Mouse (Mus musculus) inflammation-experienced regulatory T-cells, adult 6 months (primary cell): ENCODE measurements at regions not wholly inside any gene's neighbourhood (a gene's known extent, or its start where the extent isn't known, plus 50 kb on each side); places are given as distances from the start of the nearest gene placed in this dataset.

ENCODE experiments used
- ATAC-seq: one replicate; pipeline ENCODE4 v1.8.0; 2017

DNA sequence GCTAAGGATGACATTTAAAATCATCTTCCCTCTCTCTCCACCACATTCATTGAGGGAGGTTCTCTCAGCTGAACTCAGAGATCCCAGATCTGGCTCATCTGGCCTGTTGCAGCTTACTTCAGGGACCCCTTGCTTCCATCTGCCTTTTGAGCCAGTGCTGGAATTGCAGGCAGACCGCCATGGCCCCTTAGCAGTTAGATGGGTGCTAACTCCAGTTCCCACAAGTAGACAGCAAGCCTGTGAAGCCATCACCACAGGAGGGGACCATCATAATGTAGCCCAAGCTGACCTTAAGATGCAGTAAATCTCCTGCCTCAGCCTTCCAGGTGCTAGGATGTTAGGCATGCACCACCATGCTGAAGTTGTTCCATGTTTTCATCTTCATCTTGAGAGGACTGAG, 221.7 kb upstream of the Mphosph6 start:
- no peak for ATAC-seq

- ATAC-seq = no peak
These were observed 220.2 kb upstream of the Mphosph6 start for GRCm38 (mm10) chr8:118021978-118022377.

DNA sequence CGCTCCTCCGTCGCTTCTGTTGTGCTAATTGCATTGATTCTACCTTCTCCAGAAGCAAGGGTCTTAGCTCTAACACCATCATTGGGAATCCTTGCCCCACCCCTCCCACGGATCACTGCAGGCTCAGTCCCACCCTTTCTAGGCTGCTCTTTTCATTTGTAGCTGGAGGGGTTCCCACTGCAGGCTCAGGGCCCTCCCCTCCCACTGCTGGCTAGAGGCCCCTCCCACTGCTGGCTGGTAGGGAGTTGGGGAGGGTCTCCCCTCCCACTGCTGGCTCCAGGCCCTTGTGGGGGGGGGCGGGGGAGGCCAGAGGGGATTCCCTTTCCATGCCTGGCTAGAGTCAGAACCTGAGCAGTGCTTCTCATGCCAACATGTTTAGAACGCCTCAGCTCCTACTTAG, 215.5 kb upstream of the Mphosph6 start:
- no peak for ATAC-seq

DNA sequence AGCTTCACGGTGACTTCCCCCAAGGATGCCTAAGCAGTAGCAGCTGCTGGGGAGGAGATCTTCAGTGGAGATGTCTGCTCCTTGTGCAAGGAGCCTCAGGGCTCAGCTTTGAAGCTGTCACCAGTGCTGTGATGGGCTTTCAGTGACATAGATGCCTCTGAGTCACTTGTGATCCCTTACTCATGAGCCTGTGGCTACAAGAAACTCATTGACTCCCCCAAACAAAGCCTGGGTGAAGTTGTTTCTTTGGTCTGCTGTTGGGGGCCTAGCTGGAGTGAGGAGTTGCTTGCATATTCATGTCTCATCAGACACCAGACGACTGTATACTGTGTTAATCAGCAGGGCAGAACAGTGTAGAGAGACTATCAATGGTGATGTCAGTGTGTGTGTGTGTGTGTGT, 203.4 kb upstream of the Mphosph6 start:
- ATAC-seq = no peak

GRCm38 (mm10) chr8:118004391-118004851, 202.7 kb upstream of the Mphosph6 start:
- ATAC-seq = no peak

DNA sequence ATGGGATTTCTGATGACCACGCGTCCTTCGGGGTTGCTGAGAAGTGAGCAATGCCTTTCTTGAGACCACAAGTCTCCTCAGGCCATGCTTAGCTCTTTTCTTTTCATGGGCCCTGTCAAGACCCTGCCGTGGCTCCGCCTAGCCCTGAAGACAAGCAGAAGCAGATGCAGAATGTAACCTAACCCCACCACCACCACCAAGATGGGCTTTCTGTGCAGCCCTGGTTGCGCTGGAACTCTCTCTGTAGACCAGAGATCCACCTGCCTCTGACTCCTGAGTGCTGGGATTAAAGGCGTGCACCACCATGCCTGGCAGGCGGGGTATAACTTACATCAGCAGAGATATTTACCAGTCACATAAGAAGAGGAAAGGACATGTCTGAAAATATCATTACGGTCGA, 199.4 kb upstream of the Mphosph6 start:
- ATAC-seq = no peak

DNA sequence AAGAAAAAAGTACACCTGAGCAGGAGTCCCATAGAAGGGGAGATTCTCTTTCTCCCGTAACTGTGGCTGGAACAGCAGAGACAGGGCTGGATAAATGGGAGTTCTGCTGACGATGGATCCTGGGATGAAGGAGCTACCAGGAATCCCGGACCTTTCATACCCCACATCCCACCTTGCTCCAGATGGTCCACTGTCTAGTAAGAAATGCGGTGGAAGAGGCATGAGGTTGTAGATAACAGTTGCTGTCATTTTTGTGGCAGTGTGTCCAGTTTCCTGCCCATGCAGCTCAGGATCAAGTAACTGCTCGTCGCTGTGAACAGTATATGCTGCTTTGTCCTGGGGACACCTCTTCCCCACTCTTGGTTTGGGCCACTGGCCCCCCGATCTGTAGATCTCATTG, 190.1 kb upstream of the Mphosph6 start:
- ATAC-seq = no peak

DNA sequence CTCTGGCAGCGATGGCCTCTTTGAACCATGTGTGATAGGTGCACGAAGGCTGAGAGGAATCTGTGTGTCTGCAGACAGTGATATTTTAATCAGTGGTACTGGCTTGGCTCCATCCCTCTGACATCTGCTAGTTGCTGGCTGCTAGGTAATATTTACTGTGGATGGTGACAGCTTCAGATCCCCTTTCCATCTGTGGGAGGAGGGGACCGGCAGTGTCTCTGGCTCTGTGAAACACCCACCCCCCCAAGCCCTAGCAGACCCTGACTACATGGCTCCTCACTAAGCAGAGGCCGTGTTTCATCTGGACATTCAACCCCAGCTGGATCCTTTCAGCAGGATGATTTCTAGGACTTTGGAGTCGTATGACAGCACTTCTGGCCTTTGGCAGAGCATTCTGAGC, 187.0 kb upstream of the Mphosph6 start:
- no peak for ATAC-seq

- no peak for ATAC-seq
These were observed 166.6 kb upstream of the Mphosph6 start for GRCm38 (mm10) chr8:117968306-117968705.

GRCm38 (mm10) chr8:117966556-117966955, 164.8 kb upstream of the Mphosph6 start:
- ATAC-seq = no peak

GRCm38 (mm10) chr8:117963426-117963825, 161.7 kb upstream of the Mphosph6 start:
- ATAC-seq = no peak

DNA sequence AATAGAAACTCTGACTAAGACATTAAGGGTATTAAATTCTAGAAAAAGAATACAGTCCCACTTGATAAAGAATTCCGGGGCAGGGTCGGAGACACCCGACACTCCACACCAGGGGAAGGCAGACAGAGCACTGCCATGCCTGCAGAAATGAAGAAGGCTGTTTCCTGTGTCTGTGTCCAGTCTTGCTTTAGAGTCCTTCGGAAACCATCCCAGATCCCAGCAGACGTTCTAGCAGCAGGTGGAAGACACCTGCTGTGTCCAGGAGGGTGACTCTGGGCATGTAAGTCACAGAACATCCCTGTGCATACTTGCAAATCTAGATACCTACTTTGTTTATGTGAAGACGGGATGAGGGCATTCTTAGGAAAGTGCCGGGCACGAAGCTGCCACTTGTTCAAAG, 160.9 kb upstream of the Mphosph6 start:
- ATAC-seq = no peak

DNA sequence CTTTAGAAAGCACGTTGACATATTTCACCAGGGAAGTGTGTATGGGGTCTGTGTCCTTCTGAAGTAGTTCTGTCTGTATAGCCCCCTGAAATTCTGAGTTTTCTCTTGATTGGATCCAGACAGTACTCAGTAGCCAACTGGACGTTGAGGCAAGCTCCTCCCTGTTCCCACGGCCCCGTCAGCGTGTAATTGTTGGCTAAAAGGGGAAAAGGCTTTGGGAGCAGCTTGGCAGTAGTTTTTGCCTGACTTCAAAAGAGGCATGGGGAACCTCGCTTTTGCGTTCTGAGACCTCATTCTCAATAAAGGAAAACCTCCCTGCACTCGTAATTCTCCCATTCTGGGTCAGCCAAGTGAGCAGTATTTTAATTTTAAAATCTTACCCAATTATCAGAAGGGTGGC, 157.8 kb upstream of the Mphosph6 start:
- no peak for ATAC-seq

DNA sequence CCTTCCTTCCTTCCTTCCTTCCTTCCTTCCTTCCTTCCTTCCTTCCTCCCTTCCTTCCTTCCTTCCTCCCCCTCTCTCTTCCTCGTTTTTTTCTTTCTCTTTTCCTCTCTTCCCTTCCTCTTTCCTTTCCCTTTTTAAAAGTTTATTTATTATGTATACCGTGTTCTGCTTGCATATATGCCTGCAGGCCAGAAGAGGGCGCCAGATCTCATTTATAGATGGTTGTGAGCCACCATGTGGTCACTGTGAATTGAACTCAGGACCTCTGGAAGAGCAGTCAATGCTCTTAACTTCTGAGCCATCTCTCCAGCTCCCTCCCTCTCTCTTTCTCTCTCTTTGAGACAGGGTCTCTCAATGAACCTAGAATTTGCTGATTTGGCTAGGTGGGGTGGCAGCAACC, 157.2 kb upstream of the Mphosph6 start:
- ATAC-seq = no peak

DNA sequence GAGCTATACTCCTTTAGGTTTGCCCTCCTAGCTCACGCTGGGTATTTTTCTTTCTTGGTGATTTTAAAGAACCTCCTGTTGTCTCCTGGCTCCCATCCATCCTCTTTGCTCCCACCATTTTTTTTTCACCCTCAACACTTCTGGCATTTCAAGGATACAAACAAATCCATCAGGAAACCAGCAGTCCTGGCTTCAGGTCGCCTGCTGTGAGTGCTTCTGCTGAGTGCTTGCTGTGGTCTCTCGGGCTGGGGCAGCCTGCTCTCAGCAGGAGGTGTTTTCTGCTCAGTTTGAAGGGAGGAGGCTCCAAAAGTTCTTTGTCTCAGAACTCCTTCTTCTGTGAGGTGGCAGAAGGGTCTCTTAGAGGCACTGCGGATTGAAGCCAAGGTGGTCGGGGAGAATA, 149.9 kb upstream of the Mphosph6 start:
- no peak for ATAC-seq

DNA sequence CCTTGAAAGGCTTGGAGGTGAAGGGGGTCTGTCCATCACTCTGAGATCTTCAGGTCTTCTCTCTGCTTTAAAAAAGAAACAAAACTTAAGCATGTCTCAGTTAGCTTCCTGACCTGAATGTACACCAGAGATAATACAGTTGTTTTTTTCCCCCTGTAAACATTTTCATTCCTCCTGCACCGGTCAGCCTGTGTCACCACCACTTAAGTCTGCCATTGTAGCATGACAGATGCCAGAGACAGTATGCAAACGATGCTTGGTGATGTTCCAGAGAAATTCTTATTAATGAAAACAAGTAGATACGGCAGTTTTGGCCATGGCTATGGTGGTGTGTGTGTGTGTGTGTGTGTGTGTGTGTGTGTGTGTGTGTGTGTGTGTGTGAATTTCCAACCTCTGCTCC, 144.8 kb upstream of the Mphosph6 start:
- ATAC-seq = no peak

DNA sequence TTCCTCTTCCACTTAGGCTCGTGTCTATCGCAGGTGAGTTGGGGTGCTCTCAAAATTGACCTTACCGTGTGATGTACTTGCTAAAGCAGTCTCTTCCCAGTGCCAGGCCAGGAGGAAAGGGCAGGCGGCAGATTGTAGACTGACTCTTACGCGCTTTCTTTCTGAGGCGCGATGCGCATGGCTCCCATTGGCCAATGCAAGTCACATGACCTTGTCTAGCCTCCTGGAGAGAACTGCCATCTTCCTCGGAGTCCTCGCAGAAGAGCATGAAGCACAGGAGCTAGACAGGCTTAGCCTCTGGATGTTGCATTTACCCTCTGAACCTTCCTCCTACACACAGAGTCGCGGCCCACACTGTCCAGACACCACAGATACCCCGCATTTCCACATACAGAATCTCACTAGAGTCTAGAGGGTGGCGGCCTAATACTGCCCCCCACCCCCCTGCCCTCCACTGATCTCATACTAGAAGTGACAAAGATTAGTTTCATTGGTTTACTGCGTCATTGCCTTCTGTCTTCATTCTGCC, 132.9 kb upstream of the Mphosph6 start:
- ATAC-seq = no peak

DNA sequence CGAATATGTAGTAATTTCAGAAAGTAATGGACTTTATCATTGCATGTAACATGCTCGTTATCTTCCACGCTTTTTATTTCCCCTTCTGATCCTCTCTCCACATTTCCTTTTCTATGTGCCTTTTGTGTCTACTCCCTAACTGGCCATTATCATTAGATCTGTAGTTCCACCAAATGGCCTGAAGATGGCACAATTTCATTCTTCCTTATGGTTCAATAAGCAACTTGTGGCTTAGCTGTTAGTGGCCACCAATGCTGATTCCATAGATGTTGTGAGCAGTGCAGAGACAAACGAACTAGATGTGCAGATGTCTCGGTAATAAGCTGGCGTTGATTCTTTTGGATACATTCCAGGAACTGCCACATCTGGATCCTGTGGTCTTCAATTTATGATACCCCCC, 128.9 kb upstream of the Mphosph6 start:
- no peak for ATAC-seq

DNA sequence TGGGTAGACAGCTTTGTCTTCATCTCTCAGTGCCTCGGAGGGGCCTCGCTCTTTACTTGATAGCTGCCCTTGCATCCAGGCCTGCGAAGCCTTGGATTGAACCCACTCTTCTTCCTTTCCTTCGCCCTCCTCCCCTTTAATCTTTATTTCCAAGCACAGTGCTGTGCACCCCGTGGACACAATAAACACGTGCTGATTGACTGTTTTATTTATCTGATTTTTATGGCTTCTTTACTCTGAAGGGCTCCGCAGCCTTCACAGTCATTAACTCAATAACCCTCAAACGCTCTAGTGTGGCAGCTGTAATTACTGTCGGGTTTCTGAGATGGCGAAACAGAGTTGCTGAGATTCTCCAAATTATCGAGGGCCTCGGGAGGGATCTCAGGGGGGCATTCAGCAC, 127.9 kb upstream of the Mphosph6 start:
- ATAC-seq = no peak

DNA sequence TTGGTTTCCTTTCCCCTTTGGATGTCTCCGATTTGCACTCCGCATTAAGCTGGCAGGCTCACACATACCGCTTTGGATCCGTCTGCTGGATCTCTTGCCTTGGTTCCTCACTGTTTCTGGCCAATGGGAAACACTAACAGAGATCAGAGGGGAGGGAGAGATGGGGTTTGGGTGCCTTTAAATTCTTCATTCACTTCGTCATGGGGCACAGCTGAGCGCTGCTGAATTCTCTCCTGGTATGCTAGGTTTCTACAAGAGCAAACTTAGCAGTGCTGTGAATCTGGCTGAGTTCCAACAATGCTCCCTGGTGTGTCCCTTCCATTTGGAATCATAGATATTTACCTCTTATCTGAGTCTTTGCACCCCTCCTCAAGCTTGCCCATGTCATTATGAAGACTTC, 121.6 kb upstream of the Mphosph6 start:
- no peak for ATAC-seq

- no peak for ATAC-seq
These were observed 101.3 kb upstream of the Mphosph6 start for GRCm38 (mm10) chr8:117903052-117903451.

DNA sequence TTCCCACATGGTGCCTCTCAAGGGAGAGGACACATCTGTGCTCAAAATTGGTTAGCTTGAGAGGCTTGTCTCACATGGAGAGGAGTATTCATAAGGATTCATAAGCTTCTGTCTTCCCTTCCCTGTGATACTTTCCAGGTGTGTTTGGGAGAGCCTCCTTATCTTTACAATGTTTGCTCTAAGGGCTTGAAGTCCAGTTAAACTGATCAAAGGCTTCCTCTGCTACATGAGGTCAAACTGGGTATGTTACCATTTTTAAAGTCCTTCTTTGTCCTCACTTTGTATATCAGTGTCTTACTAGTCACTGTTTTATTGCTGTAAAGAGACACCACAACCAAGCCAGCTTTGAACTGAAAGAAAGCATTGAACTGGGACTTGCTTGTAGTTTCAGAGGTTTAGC, 98.1 kb upstream of the Mphosph6 start:
- ATAC-seq = no peak

DNA sequence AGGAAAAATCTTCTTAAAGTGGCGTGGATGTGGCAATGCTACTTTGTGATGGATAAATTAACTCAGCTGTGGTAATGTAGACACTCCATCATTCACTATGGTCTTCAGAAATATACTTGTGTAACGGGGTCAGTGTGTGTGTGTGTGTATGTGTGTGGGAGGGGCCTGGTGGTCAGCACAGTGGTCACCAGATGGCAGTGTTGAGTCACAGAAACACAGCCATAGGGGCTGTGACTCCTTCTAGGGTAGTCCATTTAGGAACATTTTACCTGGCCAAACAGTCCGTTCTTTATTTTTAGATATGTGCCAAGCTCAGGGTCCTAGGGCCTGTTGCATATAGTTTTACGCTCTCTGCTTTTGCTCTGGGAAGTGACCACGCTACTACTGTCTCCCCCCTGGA, 96.3 kb upstream of the Mphosph6 start:
- ATAC-seq = no peak

DNA sequence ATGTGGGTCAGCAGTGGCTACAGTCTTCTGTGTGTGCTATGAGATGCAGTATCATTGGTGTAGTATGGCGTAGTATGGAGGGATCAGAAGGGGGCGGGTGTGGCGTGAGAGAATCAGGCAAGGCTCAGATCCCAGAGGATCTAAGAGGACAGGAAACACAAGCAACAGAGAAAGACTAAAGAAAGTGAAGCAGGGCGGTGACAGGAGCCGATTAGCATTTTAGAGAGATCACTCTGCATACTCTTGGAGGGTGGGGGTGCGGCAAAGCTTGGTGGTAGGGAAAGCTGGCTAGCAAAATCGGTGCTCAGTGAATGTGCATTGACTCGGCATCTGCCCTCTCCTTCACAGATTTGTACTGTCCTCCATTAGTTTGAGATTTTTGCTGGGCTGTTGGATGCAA, 93.1 kb upstream of the Mphosph6 start:
- no peak for ATAC-seq

- no peak for ATAC-seq
These were observed 88.5 kb upstream of the Mphosph6 start for GRCm38 (mm10) chr8:117890211-117890610.
